Mouse (Mus musculus): ENCODE results near the gene Clp1.

- TF ChIP-seq CTCF (IDR thresholded peaks at IDR 0.05; ENCODE audit: borderline replicate concordance, extremely low read depth, insufficient read depth, insufficient read length) = no peak
- no peak for TF ChIP-seq POLR2A (IDR thresholded peaks at IDR 0.05; ENCODE audit: borderline replicate concordance, extremely low read depth, insufficient read depth, insufficient read length, poor library complexity, severe bottlenecking)
Observed at GRCm38 (mm10) chr2:84773195-84773594, 46.0 kb upstream of the Clp1 start.

All from brain, embryonic 14.5 days (tissue).